Mouse (Mus musculus) limb, embryonic 13.5 days (tissue): ENCODE results near the gene Ddx25. TPM values are rescaled to one million over a fixed set of nuclear protein-coding genes. Genes with fewer than 3 reads are reported as not detected.

ENCODE experiments used
- ATAC-seq: fragments of 200-750 bp; cut with Nextera tagmentation; 2 replicates; pipeline ENCODE4 v1.8.0; 2017; ENCODE audit warnings: low read depth, moderate number of reproducible peaks, moderate TSS enrichment; ENCODE audit not compliant: low FRiP score
- H3K27ac ChIP-seq: fragments of 300-500 bp; sonication (generic); 2 replicates; pipeline ENCODE4 v1.5.1; 2015; ENCODE audit warnings: inconsistent platforms, mild to moderate bottlenecking, moderate library complexity
- H3K27me3 ChIP-seq: fragments of 300-500 bp; sonication (generic); 2 replicates; pipeline ENCODE4 v1.6.1; 2015; ENCODE audit warnings: mild to moderate bottlenecking, inconsistent platforms
- H3K36me3 ChIP-seq: fragments of 300-500 bp; sonication (generic); 2 replicates; pipeline ENCODE4 v1.6.1; 2015; ENCODE audit warnings: inconsistent platforms, mild to moderate bottlenecking, moderate library complexity
- H3K4me1 ChIP-seq: fragments of 300-500 bp; sonication (generic); 2 replicates; pipeline ENCODE4 v1.6.1; 2015; ENCODE audit warnings: inconsistent platforms
- H3K4me2 ChIP-seq: fragments of 300-500 bp; sonication (generic); replicated peaks from 2 replicates; pipeline ENCODE4 v1.6.1; 2015; ENCODE audit warnings: inconsistent platforms, mild to moderate bottlenecking, moderate library complexity
- H3K4me3 ChIP-seq: fragments of 300-500 bp; sonication (generic); 2 replicates; pipeline ENCODE4 v1.5.1; 2015; ENCODE audit warnings: moderate library complexity, mild to moderate bottlenecking, inconsistent platforms
- H3K9ac ChIP-seq: fragments of 300-500 bp; sonication (generic); 2 replicates; pipeline ENCODE4 v1.6.1; 2015; ENCODE audit warnings: mild to moderate bottlenecking, inconsistent platforms
- H3K9me3 ChIP-seq: fragments of 300-500 bp; sonication (generic); 2 replicates; pipeline ENCODE4 v1.6.1; 2016; ENCODE audit warnings: inconsistent platforms
- WGBS: fragments of 180-500 bp; shearing (Covaris S2); methylation state at CpG from one replicate; pipeline ENCODE4 v1.1.7; 2015; 5-methylcytosine and 5-hydroxymethylcytosine counted together
- polyA plus RNA-seq: library from polyadenylated mRNA; unstranded; fragments of >200 nt; fragmentation: Nextera tagmentation; extraction: Ambion mirVana; gene quantifications from 2 replicates; pipeline ENCODE4 v1.2.1, GENCODE M21; 2015

Gene Ddx25
- polyA plus RNA-seq = 4.3 and 4.5 TPM in 2 replicates

DNA sequence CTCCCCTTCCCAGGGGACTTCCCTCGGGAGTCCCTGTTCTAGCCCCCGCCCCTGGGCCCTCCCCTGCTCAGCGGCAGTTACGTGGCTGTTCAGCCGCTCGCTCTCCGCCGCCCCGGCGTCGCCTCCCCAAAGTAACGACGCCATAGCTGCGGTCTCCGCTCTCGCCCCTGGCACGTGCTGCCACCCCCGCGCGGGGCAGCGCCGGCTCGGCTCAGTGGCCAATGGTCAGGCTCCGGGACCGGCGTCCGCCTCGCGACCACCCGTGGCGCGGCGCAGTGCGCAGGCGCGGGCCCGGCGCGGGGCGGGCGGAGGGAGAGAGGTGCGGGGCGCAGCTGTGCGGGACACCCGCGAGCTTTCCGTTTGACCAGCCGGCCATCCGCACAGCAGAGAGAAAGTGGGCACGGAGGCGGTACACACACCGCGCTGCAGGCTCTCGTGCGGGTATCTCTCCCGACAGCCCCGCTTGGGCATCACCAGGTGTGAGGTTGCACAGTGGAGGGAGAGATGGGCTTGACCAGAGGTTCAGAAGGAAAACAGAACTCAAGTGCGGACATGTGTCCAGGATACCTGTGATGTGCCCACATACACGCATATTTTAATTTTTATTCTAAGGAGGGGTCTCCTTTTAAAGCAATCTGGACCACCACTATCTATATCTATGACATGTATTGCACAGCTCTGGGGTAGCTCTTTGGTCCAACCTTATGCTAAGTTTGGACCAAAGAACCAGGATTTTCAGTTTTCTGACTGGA is at the start of gene Ddx25, which contains the start of gene Pus3:
Gene Ddx25, minus strand, starts transcription at position 272 of the 752 bp plus-strand sequence.
Gene Pus3, plus strand, starts transcription at position 339 of the 752 bp plus-strand sequence.
- peaks cover 21% of the 10 kb centered on the region for H3K4me1 ChIP-seq
- H3K27me3 ChIP-seq = peaks cover 8% of the 10 kb centered on the region; the same call in 1 of the 2 replicates
- WGBS = 1% methylated on average over 59 of the region's 59 CpGs
- peaks cover 12% of the 10 kb centered on the region for H3K36me3 ChIP-seq
- peak within 1 kb of the TSS; percentile 75 for H3K27ac ChIP-seq
- peak; percentile 81 for ATAC-seq
- peak within 1 kb of the TSS; percentile 73 for H3K4me3 ChIP-seq
- H3K9ac ChIP-seq = peak within 1 kb of the TSS; percentile 78
- no peaks in the 10 kb centered on the region for H3K9me3 ChIP-seq
- H3K4me2 ChIP-seq = peak within 1 kb of the TSS; percentile 98

DNA sequence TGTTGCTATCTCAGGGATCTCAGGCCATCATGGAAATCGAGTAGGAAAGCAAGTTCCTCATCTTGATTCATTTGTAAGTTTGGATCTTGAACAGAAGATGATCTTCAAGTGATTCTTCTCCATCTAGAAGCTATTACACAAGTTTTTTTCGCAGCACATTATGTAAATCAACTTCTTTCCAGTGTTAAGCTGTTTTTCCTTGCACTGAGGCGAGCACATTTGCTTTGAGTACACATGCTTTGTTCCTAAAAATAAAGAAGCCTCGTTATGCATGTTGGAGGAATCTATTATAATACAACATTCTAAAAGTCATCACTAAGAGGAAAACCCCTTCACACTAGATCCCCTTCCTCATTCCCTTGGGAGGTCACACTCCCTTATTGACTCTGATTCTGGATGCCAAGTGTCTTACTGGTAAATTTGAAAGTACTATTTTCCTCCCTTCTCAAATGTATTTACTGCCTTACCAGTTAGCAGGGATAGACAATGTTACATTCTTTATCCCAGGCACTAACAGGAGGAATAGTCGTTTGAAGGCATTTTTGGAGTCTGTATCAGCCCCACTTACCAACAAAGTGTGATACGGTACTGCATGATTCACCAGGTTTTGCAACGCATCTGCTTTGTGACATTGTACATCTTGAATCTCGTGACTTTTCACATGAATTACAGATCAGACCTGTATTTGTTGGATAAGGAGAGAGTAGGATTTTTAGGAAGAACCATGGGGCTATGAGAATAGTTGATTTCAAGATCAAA is 49.5 kb upstream of the Ddx25 start:
- no peaks in the 10 kb centered on the region for H3K9me3 ChIP-seq
- H3K27me3 ChIP-seq = no peaks in the 10 kb centered on the region
- H3K36me3 ChIP-seq = no peaks in the 10 kb centered on the region
- no peak overlapping the region for H3K9ac ChIP-seq
- no peak for ATAC-seq
- H3K4me1 ChIP-seq = no peaks in the 10 kb centered on the region
- H3K4me2 ChIP-seq = no peak overlapping the region
- no peak overlapping the region for H3K4me3 ChIP-seq
- H3K27ac ChIP-seq = no peak overlapping the region
- WGBS = 70% methylated on average over 8 of the region's 8 CpGs

DNA sequence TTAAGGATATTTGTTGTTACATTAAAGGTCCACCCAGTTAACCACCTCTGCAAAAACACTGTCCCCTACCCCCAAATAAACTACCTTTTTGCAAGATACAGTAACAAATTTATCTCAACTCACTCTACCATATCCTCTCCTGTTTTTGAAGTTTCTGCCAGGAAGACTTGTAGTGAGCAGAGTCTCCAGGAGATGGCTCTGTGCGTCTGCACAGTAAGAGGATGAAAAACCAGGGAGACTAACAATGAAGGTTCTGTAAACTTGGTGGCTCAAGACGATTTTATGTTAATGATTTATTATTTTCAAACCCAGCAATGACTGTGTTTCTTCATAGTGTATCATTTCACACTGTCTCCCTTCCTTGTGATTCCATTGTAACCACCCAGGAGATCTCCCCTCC is 34.6 kb upstream of the Ddx25 start:
- ATAC-seq = no peak
- WGBS = 12% methylated on average over 2 of the region's 2 CpGs

DNA sequence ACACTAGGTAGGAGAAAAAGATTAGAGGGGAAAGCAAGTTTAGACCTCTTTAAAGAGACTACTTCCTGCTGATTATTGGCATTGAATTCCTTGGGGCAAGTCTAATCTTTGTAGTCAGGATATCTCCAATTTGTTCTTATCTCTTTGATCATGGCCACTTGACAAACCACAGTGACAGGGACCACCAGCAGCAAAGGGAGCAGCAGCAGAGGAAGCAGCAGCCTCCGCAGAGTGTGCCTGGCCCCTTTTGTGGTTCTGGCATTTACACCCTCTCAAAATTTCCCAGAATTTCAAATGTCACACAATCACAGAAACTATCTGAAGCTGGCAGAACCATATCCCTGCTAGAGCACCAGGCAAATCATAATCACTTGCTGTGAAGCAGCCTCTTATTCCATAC is 29.3 kb upstream of the Ddx25 start:
- Histone ChIP-seq H3K36me3 (no peaks in the 10 kb centered on the region), H3K27ac (no peak overlapping the region), H3K9ac (no peak overlapping the region), H3K4me1 (no peaks in the 10 kb centered on the region), H3K4me2 (no peak overlapping the region), H3K27me3 (no peaks in the 10 kb centered on the region), H3K9me3 (no peaks in the 10 kb centered on the region), H3K4me3 (no peak overlapping the region)
- WGBS = 33% methylated on average over 1 of the region's 1 CpGs
- no peak for ATAC-seq

More for the DNA sequence above, 34.6 kb upstream of the Ddx25 start:
- Histone ChIP-seq H3K9me3 (no peaks in the 10 kb centered on the region), H3K4me3 (no peak overlapping the region), H3K4me1 (no peaks in the 10 kb centered on the region), H3K27ac (no peak overlapping the region), H3K36me3 (no peaks in the 10 kb centered on the region), H3K4me2 (no peak overlapping the region), H3K9ac (no peak overlapping the region), H3K27me3 (no peaks in the 10 kb centered on the region)

DNA sequence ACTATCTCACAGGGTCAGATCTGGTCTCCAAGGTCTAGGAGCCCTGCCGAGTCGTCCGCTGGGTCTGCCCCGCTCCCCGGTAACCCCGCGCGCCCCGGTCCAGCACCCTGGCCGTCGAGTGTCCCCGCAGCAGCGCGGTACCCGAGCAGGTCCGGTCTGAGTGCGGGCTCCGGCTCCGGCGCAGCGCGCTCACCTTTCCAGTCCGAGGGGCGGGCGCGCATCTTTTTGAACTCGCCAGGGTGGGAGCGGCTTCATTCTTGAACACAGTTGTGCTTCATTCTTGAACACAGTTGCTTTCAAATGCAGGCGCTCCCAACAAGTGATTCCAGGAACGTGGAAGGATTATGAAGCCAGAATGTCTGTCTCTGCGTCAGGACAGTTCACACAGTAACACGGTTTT is 16.1 kb upstream of the Ddx25 start:
- peak overlapping the region; percentile 38 for H3K4me3 ChIP-seq
- peaks cover 8% of the 10 kb centered on the region; the same call in 1 of the 2 replicates for H3K4me1 ChIP-seq
- no peak for ATAC-seq
- WGBS = 2% methylated on average over 32 of the region's 32 CpGs
- peaks cover 25% of the 10 kb centered on the region for H3K27me3 ChIP-seq
- no peaks in the 10 kb centered on the region for H3K36me3 ChIP-seq
- no peaks in the 10 kb centered on the region for H3K9me3 ChIP-seq
- no peak overlapping the region for H3K27ac ChIP-seq
- H3K4me2 ChIP-seq = peak overlapping the region; percentile 67
- peak overlapping the region; percentile 48; the same call in 1 of the 2 replicates for H3K9ac ChIP-seq

DNA sequence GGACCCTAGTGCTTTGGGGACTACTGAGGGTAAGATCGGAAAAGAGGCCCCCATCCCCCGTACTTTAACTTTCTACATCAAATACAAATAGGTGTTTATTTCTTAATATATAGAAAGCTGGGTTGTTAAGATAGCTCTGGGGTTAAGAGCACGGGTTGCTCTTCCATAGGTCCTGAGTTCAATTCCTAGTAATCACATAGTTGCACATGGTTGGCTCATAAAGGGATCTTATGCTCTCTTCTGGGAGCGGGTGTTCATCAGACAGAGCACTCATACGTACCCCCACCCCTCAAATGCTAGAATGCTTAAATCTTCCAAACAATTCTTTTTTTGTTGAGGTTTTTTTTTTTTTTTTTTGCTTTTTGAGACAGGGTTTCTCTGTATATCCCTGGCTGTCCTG is 12.3 kb upstream of the Ddx25 start:
- no peak overlapping the region for H3K27ac ChIP-seq
- H3K4me2 ChIP-seq = peak overlapping the region; percentile 62
- no peak for ATAC-seq
- H3K4me3 ChIP-seq = peak overlapping the region; percentile 76
- H3K9ac ChIP-seq = peak overlapping the region; percentile 81
- peaks cover 25% of the 10 kb centered on the region for H3K36me3 ChIP-seq
- H3K9me3 ChIP-seq = no peaks in the 10 kb centered on the region
- H3K4me1 ChIP-seq = peaks cover 21% of the 10 kb centered on the region
- peaks cover 22% of the 10 kb centered on the region for H3K27me3 ChIP-seq
- 10% methylated on average over 5 of the region's 5 CpGs for WGBS

DNA sequence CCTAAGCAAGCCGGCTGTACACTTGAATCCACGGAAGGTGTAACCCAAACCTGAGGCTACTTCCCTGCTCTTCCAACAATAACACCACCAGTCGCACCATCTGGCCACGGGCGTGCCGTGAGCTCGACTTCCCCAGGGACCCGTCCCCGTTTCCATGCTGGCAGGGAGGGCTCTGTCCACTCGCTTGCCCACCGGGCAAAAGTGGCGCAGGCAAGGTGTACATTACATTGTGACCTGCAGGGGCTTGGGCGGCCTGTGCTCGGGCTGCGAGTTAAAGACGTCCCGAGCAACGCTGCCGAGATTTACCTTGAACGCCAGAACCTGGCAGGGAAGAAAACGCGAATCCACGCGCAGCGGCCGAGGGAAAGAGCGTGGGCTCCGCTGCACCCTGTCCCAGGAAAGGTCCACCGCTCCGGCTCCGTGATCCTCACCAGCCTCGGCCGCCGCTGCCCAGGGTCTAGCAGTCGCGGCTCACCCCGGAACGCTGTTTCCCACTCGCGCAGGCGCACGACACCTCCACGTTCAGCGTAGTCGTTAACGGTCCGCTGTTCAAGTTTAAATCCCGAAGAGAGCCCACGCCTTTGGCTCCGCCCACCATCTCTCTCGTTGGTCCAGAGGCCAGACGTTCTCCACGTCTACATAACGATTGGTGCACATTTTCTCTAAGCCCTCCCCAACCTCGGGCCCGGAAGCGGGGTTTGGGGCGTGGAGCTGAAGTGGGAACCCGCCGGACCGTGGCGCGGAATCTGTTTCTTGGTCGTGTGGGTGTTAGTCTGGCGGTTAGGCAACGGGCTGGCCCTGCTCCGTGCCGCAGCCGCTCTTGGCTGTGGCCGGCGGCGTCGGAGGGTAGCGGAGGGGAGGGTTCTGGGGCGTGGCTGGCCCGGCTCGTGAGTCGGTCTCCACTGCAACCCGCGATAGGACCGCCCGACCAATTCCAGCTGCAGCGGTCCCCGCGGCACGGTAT is 11.5 kb upstream of the Ddx25 start, which contains the start of the genes Pate2 and Hyls1:
Gene Pate2, plus strand, starts transcription at position 714 of the 964 bp plus-strand sequence.
Gene Hyls1, minus strand, starts transcription at position 828 of the 964 bp plus-strand sequence.
- Histone ChIP-seq H3K4me3 (peak within 1 kb of the TSS; percentile 76), H3K9ac (peak within 1 kb of the TSS; percentile 81), H3K9me3 (no peaks in the 10 kb centered on the region), H3K36me3 (peaks cover 33% of the 10 kb centered on the region), H3K4me2 (peak within 1 kb of the TSS; percentile 79), H3K27me3 (peaks cover 18% of the 10 kb centered on the region), H3K27ac (peak within 1 kb of the TSS; percentile 89), H3K4me1 (peaks cover 21% of the 10 kb centered on the region)
- under 1% methylated on average over 86 of the region's 86 CpGs for WGBS
- peak; percentile 99 for ATAC-seq

DNA sequence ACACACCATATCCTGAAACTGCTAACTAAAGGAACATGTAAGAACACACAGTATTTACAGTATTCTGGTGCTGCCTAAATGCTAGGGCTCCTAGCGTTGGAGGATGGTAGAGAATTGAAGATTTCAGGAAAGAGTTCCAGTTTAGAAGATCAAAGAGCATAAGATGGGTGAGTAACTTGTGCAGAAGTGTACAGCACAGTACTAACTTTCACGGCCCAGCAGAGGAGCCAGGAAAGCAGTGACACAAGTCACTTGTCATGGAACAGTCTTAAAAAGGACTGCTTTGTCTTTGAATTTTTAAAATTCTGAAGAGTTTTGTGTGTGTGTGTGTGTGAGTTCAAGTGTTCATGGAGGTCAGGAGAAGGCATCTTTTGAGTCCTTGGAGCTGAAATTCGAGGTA is 9.7 kb upstream of the Ddx25 start:
- H3K4me3 ChIP-seq = no peak overlapping the region; the same call in 1 of the 2 replicates
- peaks cover 38% of the 10 kb centered on the region for H3K36me3 ChIP-seq
- no peak for ATAC-seq
- H3K4me1 ChIP-seq = peaks cover 16% of the 10 kb centered on the region
- H3K27me3 ChIP-seq = 0 out of 2 replicates have a peak, but pooled peaks cover 5% of the 10 kb centered on the region
- no peaks in the 10 kb centered on the region for H3K9me3 ChIP-seq
- WGBS = 83% methylated on average over 3 of the region's 3 CpGs
- no peak overlapping the region for H3K4me2 ChIP-seq
- no peak overlapping the region for H3K27ac ChIP-seq
- H3K9ac ChIP-seq = no peak overlapping the region

DNA sequence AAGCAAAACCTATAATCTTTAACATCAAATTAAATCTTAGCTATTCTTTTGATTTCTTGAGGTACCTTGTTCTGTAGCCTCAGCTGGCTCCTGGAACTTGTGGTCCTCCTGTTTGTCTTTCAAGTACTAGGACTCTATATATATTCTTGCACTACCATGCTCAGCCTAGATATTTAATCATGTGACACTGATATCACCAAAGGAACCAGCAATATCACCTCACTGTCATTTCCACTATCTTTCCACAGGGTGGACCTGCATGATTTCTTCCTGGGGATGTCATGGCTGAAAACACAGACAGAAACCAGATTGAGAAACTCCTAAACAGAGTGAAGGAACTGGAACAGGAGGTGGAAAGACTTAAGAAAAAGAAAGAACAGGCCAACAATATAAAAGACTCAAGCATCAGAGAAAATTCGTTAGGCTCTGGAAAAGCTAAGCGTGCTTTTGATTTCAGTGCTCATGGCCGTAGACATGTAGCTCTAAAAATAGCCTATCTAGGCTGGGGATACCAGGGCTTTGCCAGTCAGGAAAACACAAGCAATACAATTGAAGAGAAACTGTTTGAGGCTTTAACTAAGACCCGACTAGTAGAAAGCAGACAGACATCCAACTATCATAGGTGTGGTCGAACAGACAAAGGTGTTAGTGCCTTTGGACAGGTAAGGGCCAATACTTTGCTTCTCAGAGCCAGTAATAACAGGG is 6.4 kb upstream of the Ddx25 start:
- no peak overlapping the region for H3K27ac ChIP-seq
- no peaks in the 10 kb centered on the region for H3K27me3 ChIP-seq
- H3K4me1 ChIP-seq = peaks cover 21% of the 10 kb centered on the region
- no peak overlapping the region for H3K4me3 ChIP-seq
- H3K36me3 ChIP-seq = peaks cover 50% of the 10 kb centered on the region
- no peak overlapping the region for H3K4me2 ChIP-seq
- 90% methylated on average over 5 of the region's 5 CpGs for WGBS
- no peak for ATAC-seq
- H3K9me3 ChIP-seq = no peaks in the 10 kb centered on the region
- no peak overlapping the region for H3K9ac ChIP-seq

DNA sequence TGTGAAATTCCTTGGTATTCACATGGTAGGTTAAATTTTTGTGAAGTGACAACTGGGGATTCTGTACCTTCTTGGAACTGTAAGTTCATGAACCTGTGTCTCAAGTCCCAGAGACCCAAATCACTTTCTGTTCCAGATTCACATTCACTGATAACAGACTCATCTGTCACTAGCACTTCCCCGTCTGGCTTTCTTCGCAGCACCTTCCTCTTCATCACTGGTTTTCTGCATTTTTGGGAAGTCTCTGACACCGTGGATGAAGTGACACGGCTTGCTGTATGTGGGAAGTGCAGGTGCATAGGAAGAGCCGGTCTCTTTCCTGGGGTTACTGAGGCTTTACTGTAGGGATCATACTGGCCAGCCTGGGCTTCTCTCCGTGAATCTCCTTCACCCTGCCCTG is 3.3 kb upstream of the Ddx25 start:
- peaks cover 21% of the 10 kb centered on the region for H3K4me1 ChIP-seq
- WGBS = 91% methylated on average over 6 of the region's 6 CpGs
- no peaks in the 10 kb centered on the region for H3K9me3 ChIP-seq
- no peak overlapping the region for H3K4me3 ChIP-seq
- peaks cover 8% of the 10 kb centered on the region; the same call in 1 of the 2 replicates for H3K27me3 ChIP-seq
- no peak overlapping the region for H3K27ac ChIP-seq
- no peak overlapping the region for H3K4me2 ChIP-seq
- no peak overlapping the region for H3K9ac ChIP-seq
- ATAC-seq = no peak
- H3K36me3 ChIP-seq = peaks cover 34% of the 10 kb centered on the region

DNA sequence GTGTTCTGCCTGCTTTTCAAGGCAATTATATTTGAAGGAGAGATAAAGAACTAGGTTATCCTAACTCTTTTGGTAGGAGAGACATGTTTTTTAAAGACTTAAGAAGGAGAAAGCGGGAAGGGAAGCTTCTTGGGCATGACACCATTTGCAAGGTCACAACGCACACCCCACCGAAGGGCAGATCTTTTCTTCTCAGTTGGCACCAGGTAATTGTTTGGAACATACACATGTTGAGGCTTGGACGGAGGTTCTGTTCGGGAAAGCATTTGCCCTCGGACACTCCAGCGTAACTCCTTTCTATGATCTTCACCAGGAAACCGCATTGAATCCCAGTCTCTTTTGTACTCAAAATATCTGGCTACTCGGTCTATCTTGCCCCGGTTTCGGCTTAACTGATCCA is 2.7 kb upstream of the Ddx25 start:
- Histone ChIP-seq H3K9ac (no peak overlapping the region), H3K4me3 (no peak overlapping the region)
- WGBS = 95% methylated on average over 11 of the region's 11 CpGs

More for the DNA sequence above, 2.7 kb upstream of the Ddx25 start:
- Histone ChIP-seq H3K27me3 (peaks cover 8% of the 10 kb centered on the region; the same call in 1 of the 2 replicates), H3K4me2 (no peak overlapping the region), H3K4me1 (peaks cover 21% of the 10 kb centered on the region), H3K27ac (no peak overlapping the region), H3K36me3 (peaks cover 29% of the 10 kb centered on the region), H3K9me3 (no peaks in the 10 kb centered on the region)
- ATAC-seq = no peak
